9 mouse cellular contexts compared by ENCODE assay signal in the genomic region with DNA sequence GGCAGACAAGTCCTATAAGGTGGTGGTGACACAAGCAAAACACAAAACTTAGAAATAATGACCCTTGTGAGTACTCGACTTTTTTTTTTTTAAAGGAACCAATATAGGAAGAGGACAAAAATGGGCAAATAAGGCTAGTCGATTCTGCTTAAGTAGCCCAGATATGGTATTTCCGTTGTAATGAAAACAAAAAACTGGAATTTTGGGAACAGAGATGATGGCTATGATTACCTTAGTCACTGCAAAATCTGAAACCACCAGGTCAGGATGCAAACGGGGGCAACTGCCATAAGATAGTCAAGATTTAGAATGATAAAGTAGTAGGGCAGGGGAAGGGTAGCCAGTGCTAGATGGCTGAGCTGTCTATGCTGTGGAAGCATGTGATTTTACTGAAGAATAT. TPM values are rescaled to one million over a fixed set of nuclear protein-coding genes. Genes with fewer than 3 reads are reported as not detected.
DNase-seq lines count a peak whose midpoint lies in the region; ATAC-seq and TF ChIP-seq lines count a peak whose summit lies in the region.
"Had no signal": no experiment of that assay in that cellular context is flagged by ENCODE, and none has a peak within 500 bp of the region (broad histone marks: within the 10 kb centered on the region; RNA-seq: fewer than 3 reads in every experiment).

No protein-coding gene starts in this region.

- H3K36me3 ChIP-seq in liver, embryonic 14.5 days (replicated peaks; ENCODE audit: control insufficient read depth, insufficient read depth, low read depth): peaks cover 18% of the 10 kb centered on the region
- H3K36me3 ChIP-seq in stomach, postnatal 0 days (ENCODE audit: control insufficient read depth, insufficient read depth, low read length): peaks cover 13% of the 10 kb centered on the region; the same call in 1 of the 2 replicates

- TF ChIP-seq CTCF in gastrocnemius, adult 2 months (IDR thresholded peaks at IDR 0.05): no peak
- TF ChIP-seq CTCF in liver, embryonic 14.5 days (IDR thresholded peaks at IDR 0.05; ENCODE audit: low read depth): no peak
- TF ChIP-seq CTCF in stomach, postnatal 0 days (IDR thresholded peaks at IDR 0.05; ENCODE audit: low read depth): no peak

- TF ChIP-seq EP300 in liver, embryonic 14.5 days (IDR thresholded peaks at IDR 0.05; ENCODE audit: low read depth): no peak
- no peak for TF ChIP-seq EP300 in stomach, postnatal 0 days (optimal IDR thresholded peaks at IDR 0.05)

- intact Hi-C loops in gastrocnemius, adult 2 months (cut with DNase I): loop anchor here (2.0 kb wide), 1 partner anchor 35 kb away; the partner anchor contains the start of gene Caprin1

- no peak overlapping the region for H3K27ac ChIP-seq in gastrocnemius, adult 2 months
- H3K27ac ChIP-seq in liver, embryonic 14.5 days: no peak overlapping the region
- no peak overlapping the region for H3K27ac ChIP-seq in stomach, postnatal 0 days (replicated peaks)

- DNase-seq in gastrocnemius, adult 2 months: no peak
- DNase-seq in gastrocnemius, postnatal 4 days (ENCODE audit: low spot score in 2 of 2): no peak
- DNase-seq in thymus, postnatal 0 days (ENCODE audit: low spot score): peak; percentile 3
- DNase-seq in thymus, postnatal 14 days: no peak
- DNase-seq in liver, embryonic 14.5 days (ENCODE audit: low read depth in 3 of 3, low spot score in 3 of 3): no peak
- DNase-seq in stomach, postnatal 0 days (ENCODE audit: low spot score): peak; percentile 10
- DNase-seq in right cerebral cortex, postnatal 4 days: no peak
- no peak for DNase-seq in cerebellum, adult 18-20 months
- DNase-seq: adrenal gland, postnatal 36 days had no signal

- no peak for ATAC-seq in liver, embryonic 14.5 days (ENCODE audit: insufficient read depth)
- no peak for ATAC-seq in stomach, postnatal 0 days (ENCODE audit: low FRiP score, low TSS enrichment)

- H3K4me2 ChIP-seq in liver, embryonic 14.5 days (ENCODE audit: low read depth): peak overlapping the region; percentile 97
- peak overlapping the region; percentile 83 for H3K4me2 ChIP-seq in stomach, postnatal 0 days (replicated peaks; ENCODE audit: low read depth)

- H3K9ac ChIP-seq in liver, embryonic 14.5 days (replicated peaks): no peak overlapping the region
- no peak overlapping the region for H3K9ac ChIP-seq in stomach, postnatal 0 days (ENCODE audit: low read length)

- H3K4me3 ChIP-seq in gastrocnemius, adult 2 months: peak overlapping the region; percentile 92
- H3K4me3 ChIP-seq in liver, embryonic 14.5 days (ENCODE audit: insufficient read depth in 1 of 2, low read depth in 2 of 2, low read length in 2 of 2): peak overlapping the region in 1 of 2 experiments; percentile 81; a peak in 2 of 4 replicates
- peak overlapping the region; percentile 73; the same call in 1 of the 2 replicates for H3K4me3 ChIP-seq in stomach, postnatal 0 days (ENCODE audit: low read depth, low read length)

- 16% methylated on average over 4 of the region's 4 CpGs for WGBS in liver, embryonic 14.5 days (ENCODE audit: insufficient replicate concordance)
- WGBS in stomach, postnatal 0 days: 39% methylated on average over 4 of the region's 4 CpGs

- H3K9me3 ChIP-seq in liver, embryonic 14.5 days (ENCODE audit: control insufficient read depth, low read length): no peaks in the 10 kb centered on the region
- H3K9me3 ChIP-seq in stomach, postnatal 0 days (ENCODE audit: control insufficient read depth, low read length): no peaks in the 10 kb centered on the region

- H3K4me1 ChIP-seq in liver, embryonic 14.5 days (replicated peaks; ENCODE audit: control insufficient read depth in 2 of 2, insufficient read depth in 2 of 2, low read length in 1 of 2): peaks cover 11 to 12% of the 10 kb centered on the region in 2 experiments; a peak in 3 of 4 replicates
- peaks cover 4% of the 10 kb centered on the region; the same call in 1 of the 2 replicates for H3K4me1 ChIP-seq in stomach, postnatal 0 days (replicated peaks; ENCODE audit: control insufficient read depth, insufficient read depth)

- H3K27me3 ChIP-seq in liver, embryonic 14.5 days (ENCODE audit: control insufficient read depth, insufficient read depth, low read length): no peaks in the 10 kb centered on the region
- no peaks in the 10 kb centered on the region for H3K27me3 ChIP-seq in stomach, postnatal 0 days (ENCODE audit: control insufficient read depth, insufficient read depth, low read length)

RNA-seq across cellular contexts. Expression of gene Nat10, which starts 0.9 kb away (rescaled TPM):
- total RNA-seq in gastrocnemius, adult 2 months (2021): 10 to 100 TPM; 15.8 to 18.3 TPM
- 10 to 100 TPM; 22.4 to 23.6 TPM for total RNA-seq in gastrocnemius, postnatal 4 days (2021)
- 17.7 and 19.5 TPM in 2 replicates for polyA plus RNA-seq in thymus, postnatal 0 days (2015; fragmentation: Nextera tagmentation; extraction: Ambion mirVana)
- 20.5 and 21.7 TPM in 2 replicates for polyA plus RNA-seq in liver, embryonic 14.5 days (2012; rRNA removed)
- polyA plus RNA-seq in liver, embryonic 14.5 days (2014; fragmentation: Nextera tagmentation; extraction: Ambion mirVana): 9.1 and 12.9 TPM in 2 replicates
- polyA plus RNA-seq in stomach, postnatal 0 days (2015; fragmentation: Nextera tagmentation; extraction: Ambion mirVana): 8.8 and 8.9 TPM in 2 replicates

RNA-seq across cellular contexts. Expression of gene Caprin1, which starts 35.5 kb away (rescaled TPM):
- total RNA-seq in gastrocnemius, adult 2 months (2021): 100 to 1,000 TPM in 1 of 2 experiments, 10 to 100 TPM in 1; 87.3 to 112 TPM
- 100 to 1,000 TPM; 248 to 285 TPM for total RNA-seq in gastrocnemius, postnatal 4 days (2021)
- polyA plus RNA-seq in thymus, postnatal 0 days (2015; fragmentation: Nextera tagmentation; extraction: Ambion mirVana): 212 and 231 TPM in 2 replicates
- polyA plus RNA-seq in liver, embryonic 14.5 days (2012; rRNA removed): 53.8 and 71.3 TPM in 2 replicates
- 118 and 134 TPM in 2 replicates for polyA plus RNA-seq in liver, embryonic 14.5 days (2014; fragmentation: Nextera tagmentation; extraction: Ambion mirVana)
- 80.7 and 87.0 TPM in 2 replicates for polyA plus RNA-seq in stomach, postnatal 0 days (2015; fragmentation: Nextera tagmentation; extraction: Ambion mirVana)

Comparison
In these comparisons a context has a peak if more than half of its experiments do, and no peak if none do; other contexts are left out.
1. DNase-seq: peak in thymus, postnatal 0 days (single experiment) and stomach, postnatal 0 days (single experiment); none in gastrocnemius, adult 2 months (single experiment), gastrocnemius, postnatal 4 days (0 of 2), thymus, postnatal 14 days (single experiment), liver, embryonic 14.5 days (0 of 3), right cerebral cortex, postnatal 4 days (single experiment) and cerebellum, adult 18-20 months (0 of 2).